Mouse (Mus musculus): ENCODE data around the gene Atp13a4. TPM values are rescaled to one million over a fixed set of nuclear protein-coding genes. Genes with fewer than 3 reads are reported as not detected.

Gene Atp13a4
- total RNA-seq (2021): 1 to 10 TPM in 1 of 2 experiments, under 1 TPM in 1; 0.51 to 2.8 TPM
- long read RNA-seq, experiment 1: 0 reads
- long read RNA-seq, experiment 2: 0 reads

DNA sequence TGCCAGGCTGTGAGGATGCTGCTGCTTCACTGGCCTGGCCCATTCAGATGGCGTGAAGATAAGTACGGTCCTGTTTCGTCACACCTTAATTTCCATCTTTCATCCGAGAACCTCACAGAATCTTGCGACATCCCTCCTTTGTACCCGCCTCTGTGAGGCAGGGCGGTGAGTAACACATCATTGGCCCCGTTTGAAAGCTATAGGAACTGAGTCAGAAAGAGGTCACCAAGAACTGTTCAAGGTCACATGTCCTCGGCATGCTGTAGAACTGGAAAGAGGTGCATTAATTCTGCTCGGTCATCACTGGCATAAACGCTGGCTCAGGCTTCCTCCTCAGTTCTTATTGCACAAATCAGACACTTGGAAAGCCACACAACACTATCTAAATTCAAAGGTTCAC, at the start of gene Atp13a4:
TSS of gene Atp13a4 (minus strand) at position 36 of the 400 bp plus-strand sequence.
- DNase-seq (ENCODE audit: low spot score in 2 of 2): no peak

DNA sequence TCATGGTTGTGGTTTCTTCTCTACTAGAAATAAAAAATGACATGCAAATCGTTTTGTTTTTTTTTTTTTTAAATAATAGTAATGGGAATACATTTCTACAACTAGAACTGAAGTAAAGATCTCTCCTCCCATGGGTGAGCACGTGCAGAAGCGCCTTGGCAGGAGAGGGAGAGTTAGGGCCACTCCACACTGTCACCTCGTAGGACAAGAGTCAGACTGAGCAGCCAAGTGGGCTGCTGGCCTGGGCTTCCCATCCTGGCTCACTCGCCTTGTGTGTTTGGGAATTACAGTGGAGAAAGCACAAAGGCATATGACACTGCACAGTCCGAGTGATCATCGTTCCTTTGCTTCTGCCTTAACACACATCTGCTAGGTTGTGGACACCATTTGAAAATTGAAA, 47.5 kb upstream of the Atp13a4 start:
- DNase-seq (ENCODE audit: low spot score in 2 of 2): no peak

DNA sequence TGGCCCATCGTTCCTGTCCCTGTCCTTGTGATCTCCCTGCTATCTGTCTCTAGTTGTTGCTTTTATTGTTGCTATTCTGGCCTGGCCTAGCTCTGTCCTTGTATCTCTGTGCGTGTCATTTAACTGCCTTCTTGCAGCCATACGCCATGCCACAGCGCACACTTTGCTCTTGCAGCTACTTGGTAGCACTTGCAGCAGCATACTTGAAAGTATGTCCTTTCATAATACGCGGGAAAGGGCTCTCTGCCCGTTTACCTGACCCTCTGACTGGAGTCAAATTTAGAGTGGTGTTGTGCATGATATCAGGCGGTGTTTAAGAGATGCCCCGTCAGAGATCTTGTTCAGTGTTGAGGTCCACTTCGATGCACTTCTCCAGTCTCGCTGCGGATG, 35.1 kb upstream of the Atp13a4 start:
- DNase-seq (ENCODE audit: low spot score in 2 of 2): no peak

DNA sequence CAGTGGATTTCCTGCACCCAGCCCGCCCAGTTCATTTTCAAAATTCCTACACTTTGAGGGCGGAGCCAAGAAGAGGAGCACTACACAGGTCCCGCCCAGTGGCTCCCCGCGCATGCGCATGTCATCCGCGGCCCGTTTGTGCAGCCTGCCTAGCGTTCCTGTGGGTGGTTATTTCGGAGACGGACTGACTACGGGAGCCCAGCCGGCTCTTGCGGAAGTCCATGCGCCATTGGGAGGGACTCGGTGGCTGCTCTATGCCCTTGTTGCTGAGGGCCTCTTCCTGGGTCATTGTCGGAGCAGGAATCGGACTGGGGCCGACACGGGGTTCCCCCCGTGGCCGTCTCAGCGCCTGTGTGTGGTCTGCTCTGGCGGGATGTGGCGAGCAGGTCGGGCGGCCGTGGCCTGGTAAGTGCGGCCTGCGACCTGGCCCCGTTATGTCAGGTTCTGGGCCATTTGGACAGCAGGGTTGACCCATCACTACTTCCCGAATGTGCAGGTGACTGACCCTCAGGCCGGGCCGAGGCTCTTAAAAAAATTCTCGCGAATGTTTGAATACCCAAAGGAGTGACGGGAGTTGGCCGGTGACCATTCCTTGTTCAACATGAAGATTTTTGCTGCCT, 34.6 kb upstream of the Atp13a4 start, which contains the start of gene Opa1:
TSS of gene Opa1 (plus strand) at position 168 of the 620 bp plus-strand sequence.
- DNase-seq (ENCODE audit: low spot score in 2 of 2): peak; percentile 97 to 98

DNA sequence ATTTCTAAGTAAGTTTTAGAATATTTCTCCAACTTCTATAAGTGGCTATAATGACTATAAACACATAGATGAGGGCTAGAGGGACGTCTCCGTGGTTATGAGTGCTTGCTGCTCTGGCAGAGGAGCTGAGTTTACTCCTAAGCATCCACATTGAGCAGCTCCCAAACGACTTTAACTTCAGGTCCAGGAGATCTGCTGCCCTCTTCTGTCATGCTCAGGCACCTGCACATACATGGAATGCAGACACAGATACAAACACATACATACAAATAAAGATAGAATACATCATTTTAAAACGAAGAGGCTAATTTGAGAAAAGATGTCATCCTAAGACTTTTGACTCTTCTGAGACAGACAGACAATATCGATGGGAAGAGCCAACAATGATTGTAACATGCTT, 31.0 kb upstream of the Atp13a4 start:
- DNase-seq (ENCODE audit: low spot score in 2 of 2): no peak

DNA sequence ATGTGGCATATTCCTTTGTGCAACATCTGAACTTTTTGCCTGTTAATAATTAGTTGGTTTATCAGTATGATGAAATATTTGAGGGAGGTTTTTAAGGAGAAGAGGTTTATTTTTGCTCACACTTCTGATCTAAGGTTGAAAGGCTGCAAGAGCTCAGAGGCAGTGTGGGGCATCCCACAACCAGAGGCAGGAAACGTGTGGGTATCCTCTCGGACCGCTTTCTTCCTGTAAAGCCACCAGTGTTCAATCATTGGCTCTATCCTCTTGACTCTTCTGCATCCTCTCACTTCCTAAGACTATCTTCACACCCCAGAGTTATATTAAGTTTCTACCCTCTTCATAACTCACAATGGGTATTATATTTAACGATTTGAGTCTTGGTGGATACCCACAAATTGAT, 29.3 kb upstream of the Atp13a4 start:
- DNase-seq (ENCODE audit: low spot score in 2 of 2): no peak

DNA sequence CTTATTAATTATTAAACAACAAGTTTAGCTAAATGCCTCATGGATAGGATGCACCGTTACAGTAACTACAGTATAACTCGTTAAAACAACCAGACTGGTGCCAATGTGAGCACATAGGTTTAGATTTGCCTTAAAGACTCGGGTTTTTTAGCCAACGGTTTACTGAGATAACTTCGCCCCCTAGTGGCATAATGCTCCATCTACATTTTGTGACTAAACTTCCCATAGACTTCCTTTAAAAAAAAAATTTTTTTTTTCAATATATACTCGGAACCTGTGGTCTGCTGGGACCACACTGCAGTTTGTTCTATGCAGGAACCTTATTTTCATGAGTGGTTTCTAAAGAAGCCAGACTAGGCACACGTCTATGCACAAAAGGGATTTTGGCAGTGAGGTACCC, 16.2 kb upstream of the Atp13a4 start:
- no peak for DNase-seq (ENCODE audit: low spot score in 2 of 2)

DNA sequence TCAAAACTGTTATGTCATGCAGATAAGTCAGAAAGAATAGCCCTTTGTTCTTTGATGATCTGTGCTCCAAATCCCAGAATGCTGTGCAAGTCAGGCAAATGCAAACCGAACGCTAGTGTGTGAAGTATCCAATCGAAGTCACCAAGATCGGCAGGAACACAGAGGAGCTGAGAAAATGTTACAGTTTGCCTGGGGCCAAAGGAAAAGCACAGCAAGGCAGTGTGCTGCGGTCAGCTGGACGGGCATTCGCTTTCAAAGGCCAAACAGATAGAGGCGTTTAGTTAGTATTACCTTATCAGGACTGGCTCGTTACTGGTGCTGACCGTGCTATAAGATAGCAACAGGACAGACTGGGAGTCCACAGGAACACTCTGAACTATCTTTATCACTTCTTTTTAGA, 15.8 kb upstream of the Atp13a4 start:
- no peak for DNase-seq (ENCODE audit: low spot score in 2 of 2)

DNA sequence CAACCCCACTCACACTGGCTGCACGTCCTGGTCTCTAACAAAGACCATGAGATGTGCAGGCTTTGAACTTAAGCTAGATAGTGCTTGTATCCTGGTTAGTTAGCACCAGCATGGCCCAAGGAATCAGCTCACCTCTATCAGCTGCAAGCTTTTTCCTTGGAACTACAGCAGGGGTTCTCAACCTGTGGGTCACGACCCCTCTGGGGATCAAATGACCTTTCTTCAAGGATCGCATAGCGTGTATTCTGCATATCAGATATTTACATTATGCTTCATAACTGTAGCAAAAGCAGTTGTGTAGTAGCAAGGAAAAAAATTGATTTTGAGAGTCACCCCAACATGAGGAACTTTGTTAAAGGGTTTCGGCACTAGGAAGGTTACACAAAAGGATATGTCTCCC, 15.0 kb upstream of the Atp13a4 start:
- DNase-seq (ENCODE audit: low spot score in 2 of 2): no peak

DNA sequence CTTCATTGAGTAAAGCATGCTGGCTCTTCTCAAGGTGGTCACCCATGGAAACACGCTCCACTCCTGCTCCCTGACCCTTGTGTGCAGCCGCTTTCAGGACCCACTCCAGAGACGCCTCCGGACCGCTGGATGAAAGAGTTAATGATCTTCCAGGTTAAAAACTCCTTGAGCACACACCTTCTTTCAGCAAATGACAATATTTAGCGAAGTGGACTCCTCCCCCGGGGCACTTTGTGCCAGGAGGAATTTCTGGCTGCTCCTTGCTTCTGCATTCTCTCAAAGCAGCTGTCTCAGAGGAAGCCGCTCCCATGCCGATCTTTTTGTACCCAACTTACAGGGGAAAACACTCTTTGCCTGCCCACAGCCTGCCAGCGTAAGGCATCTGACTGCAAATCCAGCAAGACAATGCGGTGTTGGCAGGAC, 3.4 kb downstream of the Atp13a4 start:
- DNase-seq (ENCODE audit: low spot score in 2 of 2): no peak

DNA sequence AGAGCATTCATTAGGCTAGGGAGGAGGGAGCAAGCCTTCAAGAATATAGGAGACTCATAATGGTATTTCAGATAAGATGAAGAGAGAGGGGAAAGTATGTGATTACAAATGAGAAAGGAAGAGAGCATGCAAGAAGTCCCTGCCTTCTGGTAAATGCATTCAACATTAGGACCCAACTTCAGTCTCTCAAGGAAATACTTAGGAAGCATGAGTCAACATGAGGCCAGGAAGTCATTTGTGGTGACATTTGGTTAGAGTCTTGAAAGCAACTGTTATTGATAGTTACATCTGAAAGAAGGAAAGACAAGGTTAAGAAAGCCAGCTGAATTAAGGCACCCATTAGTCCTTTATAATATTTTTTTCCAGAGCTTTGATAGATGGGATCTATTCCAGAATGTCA, 4.8 kb downstream of the Atp13a4 start:
- DNase-seq (ENCODE audit: low spot score in 2 of 2): no peak

DNA sequence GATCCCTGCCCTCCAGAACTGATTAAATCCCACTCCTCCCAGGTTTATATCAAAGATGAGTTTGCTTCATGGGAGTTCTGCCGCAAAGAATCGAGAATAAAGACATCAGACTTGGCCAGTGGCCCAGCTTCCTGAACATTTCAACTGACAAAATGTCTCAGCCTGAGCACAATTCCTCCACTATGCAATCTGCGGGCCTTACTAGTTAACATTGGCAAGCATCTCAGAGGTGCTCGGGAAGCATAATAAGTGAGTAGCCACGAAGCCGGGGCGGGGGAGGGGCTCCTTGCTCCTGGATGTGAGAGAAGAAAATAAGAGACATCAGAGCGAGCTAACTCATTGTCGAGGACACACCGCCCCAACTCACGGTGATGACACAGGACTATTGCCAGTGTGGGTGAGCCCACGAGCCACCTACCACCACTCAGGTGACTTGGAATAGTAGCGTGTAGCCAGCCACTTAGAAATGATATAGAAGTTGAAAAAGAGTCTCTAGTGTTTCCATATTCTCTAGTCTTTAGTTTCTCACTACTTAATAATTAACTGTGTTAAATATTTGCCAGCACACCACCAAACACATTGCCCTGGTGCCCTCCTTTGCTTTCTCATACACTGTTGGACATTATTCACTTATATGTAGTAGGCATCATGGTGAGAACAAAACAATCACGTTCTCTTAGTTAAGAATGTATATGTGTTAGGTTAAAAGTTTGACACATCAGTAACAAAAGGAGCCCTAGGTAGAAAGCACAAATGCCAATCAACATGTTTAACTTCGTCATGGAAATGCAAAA, 8.1 kb downstream of the Atp13a4 start:
- no peak for DNase-seq (ENCODE audit: low spot score in 2 of 2)

DNA sequence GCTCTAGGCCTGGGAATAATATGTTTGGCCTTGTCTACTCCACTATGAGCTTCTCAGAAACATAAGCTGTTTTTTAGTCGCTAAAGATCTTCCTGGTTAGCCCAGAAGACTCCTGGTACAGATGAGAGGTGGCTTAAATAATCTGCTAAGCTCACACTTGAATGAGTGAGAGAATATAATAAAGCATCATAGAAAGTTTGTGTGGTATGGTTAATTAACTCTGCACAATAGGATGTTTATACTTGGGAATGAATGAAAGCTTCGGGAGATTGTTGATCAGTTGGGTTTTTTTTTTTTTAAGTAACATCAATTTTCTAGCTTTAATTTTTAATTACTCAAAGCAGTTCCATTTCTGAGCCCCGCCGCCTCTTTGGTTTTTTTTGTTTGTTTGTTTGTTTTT, 8.8 kb downstream of the Atp13a4 start:
- DNase-seq (ENCODE audit: low spot score in 2 of 2): no peak

DNA sequence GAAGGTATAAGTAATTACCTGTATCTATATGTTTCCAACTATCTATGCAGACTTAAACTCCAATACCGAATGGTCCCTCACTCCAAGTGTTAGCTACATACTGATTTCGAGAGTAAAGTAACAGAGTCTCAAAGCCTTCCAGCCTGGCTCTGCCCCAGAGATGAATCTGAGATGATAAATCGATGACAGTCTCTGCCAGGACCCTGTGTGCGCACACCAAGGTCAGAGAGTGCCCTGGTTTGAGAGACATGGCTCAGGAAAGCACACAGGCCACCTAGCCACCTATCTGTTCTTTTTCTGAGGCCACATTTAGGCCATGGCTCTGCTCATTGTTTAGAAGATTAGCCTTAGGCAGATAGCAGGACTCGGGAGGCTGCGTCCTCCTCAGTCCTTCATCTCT, 11.0 kb downstream of the Atp13a4 start:
- DNase-seq (ENCODE audit: low spot score in 2 of 2): no peak

DNA sequence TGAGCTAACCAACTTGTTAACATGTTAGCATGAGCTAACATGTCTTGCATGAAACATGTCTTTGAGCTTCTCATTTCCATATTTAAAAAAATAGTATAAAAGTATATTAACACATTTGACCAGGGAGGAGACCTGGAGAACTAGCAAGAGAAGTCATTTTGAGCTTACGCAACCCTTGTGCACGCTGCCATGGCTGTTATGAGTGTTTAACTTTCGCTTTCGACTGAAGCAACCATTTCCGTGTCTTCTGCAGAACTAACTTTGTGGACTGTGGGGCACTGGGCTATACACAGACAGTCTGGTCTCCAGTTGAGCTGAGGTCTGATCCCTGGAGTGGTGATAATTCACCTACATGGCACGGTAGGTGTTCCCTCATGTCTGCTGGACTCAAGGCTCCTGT, 17.6 kb downstream of the Atp13a4 start:
- no peak for DNase-seq (ENCODE audit: low spot score in 2 of 2)

DNA sequence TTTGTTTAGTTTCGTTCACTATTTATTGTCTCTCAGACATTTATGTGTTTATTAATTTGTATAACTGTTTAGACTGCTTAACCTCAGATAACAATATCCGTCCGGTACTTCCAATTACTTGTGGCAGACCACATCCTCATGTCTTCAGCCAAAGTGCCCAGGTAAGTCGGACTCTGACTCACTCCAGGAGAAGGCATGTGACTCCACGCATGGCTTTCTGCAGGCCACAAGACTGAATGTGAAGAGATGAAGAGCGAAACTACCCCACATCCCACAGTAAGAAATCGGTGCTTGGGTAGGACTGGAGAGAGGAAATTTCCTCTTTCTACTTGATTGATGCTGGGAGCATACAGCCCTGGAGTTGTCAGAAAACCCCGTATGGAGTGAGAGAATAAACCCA, 18.1 kb downstream of the Atp13a4 start:
- no peak for DNase-seq (ENCODE audit: low spot score in 2 of 2)

DNA sequence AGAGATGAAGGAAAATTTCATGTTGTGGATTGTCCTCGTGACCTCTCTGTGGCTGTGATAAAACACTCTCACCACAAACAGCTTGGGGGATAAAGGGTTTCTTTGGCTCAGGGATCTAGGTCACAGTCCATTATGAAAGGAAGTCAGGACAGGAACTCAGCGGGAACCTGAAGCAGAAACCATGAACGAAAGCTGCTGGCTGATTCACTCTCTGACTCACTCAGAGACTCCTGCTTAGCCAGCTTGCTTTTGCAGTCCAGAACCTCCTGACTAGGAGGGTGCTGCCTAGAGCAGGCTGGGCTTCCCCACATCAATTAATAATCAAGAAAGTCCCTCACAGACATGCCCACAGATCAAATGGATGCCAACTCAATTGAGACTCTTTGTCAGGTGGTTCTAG, 32.2 kb downstream of the Atp13a4 start:
- DNase-seq (ENCODE audit: low spot score in 2 of 2): no peak

DNA sequence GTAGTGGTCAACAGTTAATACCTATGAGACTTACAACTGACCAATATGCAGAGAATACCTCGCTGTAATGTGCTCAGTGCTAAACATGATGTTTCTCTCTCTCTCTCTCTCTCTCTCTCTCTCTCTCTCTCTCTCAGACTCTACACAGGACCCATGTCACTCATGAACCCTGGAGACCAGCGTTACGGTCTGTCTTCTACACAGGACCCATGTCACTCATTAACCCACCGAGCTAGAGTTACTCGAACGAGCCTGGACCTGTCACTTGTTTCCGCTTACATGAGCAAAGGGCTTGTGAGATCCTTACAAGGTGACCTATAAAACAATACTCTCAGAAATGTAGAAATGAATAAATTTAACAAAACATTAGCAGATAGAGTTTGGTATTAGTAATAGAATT, 33.9 kb downstream of the Atp13a4 start:
- no peak for DNase-seq (ENCODE audit: low spot score in 2 of 2)

DNA sequence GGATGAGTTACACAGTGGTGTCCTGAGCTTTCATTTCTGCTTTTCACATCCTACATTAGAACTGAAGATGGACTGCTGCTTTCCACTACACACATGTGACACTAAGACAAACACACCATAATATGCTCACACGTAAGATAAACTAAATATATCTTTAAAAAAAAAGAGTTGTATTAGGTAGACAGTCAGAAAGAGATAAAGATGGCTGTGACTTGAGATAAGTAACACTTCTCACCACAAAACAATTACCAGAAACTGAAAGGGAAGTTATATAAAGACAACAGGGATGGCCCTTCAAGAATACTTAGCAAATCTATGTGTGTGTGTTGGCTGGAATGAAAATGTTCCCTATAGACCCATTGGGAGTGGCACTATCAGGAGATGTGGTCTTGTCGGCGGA, 34.8 kb downstream of the Atp13a4 start:
- no peak for DNase-seq (ENCODE audit: low spot score in 2 of 2)

DNA sequence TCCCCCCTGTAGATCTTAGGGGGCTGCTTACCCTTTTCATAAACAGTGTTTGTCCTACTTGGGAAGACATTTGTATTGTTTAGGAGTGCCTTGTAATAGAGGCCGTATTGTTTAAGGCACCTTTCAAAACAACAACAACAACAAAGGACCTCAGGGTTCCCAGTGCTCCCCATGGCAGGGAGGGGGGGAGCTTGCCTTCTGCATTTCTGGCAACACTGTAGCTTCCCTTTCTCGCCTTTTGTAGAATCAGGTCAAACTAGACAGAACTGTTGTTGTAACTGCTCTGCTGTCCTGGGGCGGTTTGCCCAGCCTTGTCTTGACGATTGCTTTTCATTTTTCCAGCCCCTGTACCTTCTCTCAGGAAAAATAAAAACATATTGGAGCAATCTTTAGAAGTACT, 40.0 kb downstream of the Atp13a4 start:
- no peak for DNase-seq (ENCODE audit: low spot score in 2 of 2)

DNA sequence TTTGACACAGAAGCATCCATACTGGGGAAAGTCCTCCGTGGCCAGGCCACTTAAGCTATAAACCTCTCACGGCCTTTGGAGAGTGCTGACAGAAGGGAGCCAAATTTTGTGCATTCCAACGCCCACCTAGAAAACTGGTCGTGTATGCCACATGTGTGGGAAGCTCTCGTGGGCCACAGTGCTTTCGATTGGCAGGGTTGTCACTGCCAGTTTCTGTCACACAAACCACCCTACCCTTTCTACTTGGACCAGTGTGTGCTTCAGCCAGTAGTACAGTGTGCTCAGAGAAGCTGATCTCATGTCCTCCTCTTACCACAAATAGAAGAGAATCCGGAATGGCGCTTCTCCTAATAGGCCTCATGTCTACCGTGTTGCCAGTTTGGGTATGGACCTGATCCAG, 40.5 kb downstream of the Atp13a4 start:
- DNase-seq (ENCODE audit: low spot score in 2 of 2): no peak

DNA sequence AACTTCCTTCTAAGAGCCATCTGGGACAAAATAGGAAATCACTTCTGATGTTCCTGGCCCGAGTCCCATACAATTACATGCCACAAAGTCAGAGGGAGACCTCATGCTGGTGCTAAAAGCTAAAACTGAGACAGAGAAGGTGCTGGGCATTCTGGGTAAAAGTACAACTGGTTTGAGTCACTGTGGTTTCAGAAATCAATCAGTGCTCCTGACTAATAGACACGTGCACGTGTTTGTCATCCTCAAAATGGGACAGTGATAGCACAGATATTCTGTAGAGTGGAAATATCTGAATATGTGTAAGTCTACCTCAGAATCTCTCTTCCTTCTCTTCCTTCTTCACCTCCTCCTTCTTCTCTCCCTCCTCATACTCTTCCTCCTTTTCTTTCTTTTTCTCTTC, 53.6 kb downstream of the Atp13a4 start:
- DNase-seq (ENCODE audit: low spot score in 2 of 2): no peak

DNA sequence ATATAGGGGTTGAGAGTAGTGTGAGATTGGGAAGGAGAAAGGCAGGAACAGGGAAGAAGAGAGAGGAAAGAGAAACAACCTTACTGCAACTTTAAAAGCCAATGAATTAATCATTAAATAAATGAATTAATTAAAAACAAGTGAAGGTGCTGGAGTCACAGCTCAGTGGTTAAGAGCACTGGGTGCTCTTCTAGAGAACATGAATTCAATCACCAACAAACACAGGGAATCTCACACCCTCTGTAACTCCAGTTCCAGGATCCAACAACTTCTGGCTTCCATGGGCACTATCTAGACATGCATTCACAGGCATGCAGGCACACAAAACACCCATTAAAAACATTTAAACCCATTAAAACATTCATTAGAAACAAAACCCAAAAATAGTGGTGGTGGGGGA, 63.2 kb downstream of the Atp13a4 start:
- DNase-seq (ENCODE audit: low spot score in 2 of 2): no peak
